Mouse (Mus musculus) neutrophil, adult 65 days (primary cell): ENCODE measurements around the gene Olfr1061. TPM values are rescaled to one million over a fixed set of nuclear protein-coding genes. Genes with fewer than 3 reads are reported as not detected.

Experiments used
- total RNA-seq: library from RNA; stranded (reverse); gene quantifications from 2 replicates; pipeline ENCODE4 v1.2.4, GENCODE M21; 2023

The Olfr1061 gene
- total RNA-seq, result not detected in 2 replicates

DNA sequence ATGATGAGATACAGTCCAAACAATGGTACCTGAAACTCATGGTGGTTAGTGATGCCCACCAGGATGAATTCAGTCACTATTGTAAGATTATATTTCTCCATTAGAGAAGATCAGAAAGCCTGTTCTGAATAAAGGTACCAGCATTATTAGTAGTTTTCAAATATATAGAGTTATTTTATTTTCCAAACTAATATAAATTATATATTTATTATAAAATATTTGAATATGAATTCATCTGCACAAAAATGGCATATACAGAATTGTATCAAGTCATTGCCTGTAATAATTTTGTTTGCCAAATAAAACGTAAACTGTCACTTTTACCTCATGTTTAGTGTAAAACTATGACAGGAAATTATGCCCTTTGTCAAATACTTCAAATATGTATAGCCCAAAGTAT lies at the start of gene Olfr1061:
TSS of gene Olfr1061 (minus strand) at position 101 of the 400 bp plus-strand sequence.

GRCm38 (mm10) chr2:86456169-86456568 lies 42.3 kb upstream of the Olfr1061 start, which contains the start of gene Olfr1066:
Gene Olfr1066, minus strand, starts transcription at chr2:86456269.

GRCm38 (mm10) chr2:86450491-86450890 lies 36.6 kb upstream of the Olfr1061 start, which contains the start of gene Olfr1065:
Gene Olfr1065, minus strand, starts transcription at chr2:86450591.

DNA sequence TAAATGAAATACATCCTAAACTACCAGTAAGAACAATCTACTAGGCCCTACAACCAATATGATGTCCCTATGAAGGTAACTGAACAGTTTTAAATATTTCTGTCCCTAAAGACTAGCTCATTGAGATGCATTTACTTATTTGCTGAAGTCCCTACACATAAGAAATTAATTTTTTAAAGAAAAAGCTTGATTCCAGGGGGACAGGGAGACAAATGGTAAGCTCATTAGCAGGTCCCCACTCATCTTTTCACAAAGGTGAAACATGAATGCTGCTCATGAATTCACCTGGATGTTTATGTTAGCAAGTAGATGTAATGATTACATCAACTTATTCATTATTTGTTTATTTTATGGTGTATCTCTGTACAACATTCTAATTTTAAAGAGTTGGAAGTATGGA lies 12.8 kb upstream of the Olfr1061 start, which contains the start of gene Olfr1062:
TSS of gene Olfr1062 (minus strand) at position 101 of the 400 bp plus-strand sequence.

GRCm38 (mm10) chr2:86388461-86388860 lies 25.4 kb downstream of the Olfr1061 start, which contains the start of gene Olfr1058:
Gene Olfr1058, minus strand, starts transcription at chr2:86388561.

GRCm38 (mm10) chr2:86378293-86378692 lies 35.6 kb downstream of the Olfr1061 start, which contains the start of gene Olfr1057:
Gene Olfr1057, minus strand, starts transcription at chr2:86378393.

Other genes with a start within 250 kb of the Olfr1061 start
- not detected in 2 replicates for gene Olfr1043, start 246.5 kb downstream of the Olfr1061 start, total RNA-seq
- gene Olfr1044, start 236.2 kb downstream of the Olfr1061 start, total RNA-seq, result not detected in 2 replicates
- gene Olfr52, start 228.4 kb downstream of the Olfr1061 start, total RNA-seq, result not detected in 2 replicates
- not detected in 2 replicates for gene Olfr1045, start 211.0 kb downstream of the Olfr1061 start, total RNA-seq
- gene Olfr1046, start 194.7 kb downstream of the Olfr1061 start, total RNA-seq, result not detected in 2 replicates
- not detected in 2 replicates for gene Olfr1047, start 182.6 kb downstream of the Olfr1061 start, total RNA-seq
- not detected in 2 replicates for gene Olfr1048, start 173.8 kb downstream of the Olfr1061 start, total RNA-seq
- not detected in 2 replicates for gene Olfr1049, start 155.7 kb downstream of the Olfr1061 start, total RNA-seq
- gene Olfr1051, start 135.0 kb downstream of the Olfr1061 start, total RNA-seq, result not detected in 2 replicates
- not detected in 2 replicates for gene Olfr1052, start 121.6 kb downstream of the Olfr1061 start, total RNA-seq
- not detected in 2 replicates for gene Olfr1053, start 98.8 kb downstream of the Olfr1061 start, total RNA-seq
- not detected in 2 replicates for gene Olfr1054, start 78.6 kb downstream of the Olfr1061 start, total RNA-seq
- gene Olfr1055, start 63.8 kb downstream of the Olfr1061 start, total RNA-seq, result not detected in 2 replicates
- gene Olfr1056, start 51.6 kb downstream of the Olfr1061 start, total RNA-seq, result not detected in 2 replicates
- not detected in 2 replicates for gene Olfr1057, start 35.7 kb downstream of the Olfr1061 start, total RNA-seq
- gene Olfr1058, start 25.5 kb downstream of the Olfr1061 start, total RNA-seq, result not detected in 2 replicates
- gene Olfr1062, start 12.7 kb upstream of the Olfr1061 start, total RNA-seq, result not detected in 2 replicates
- not detected in 2 replicates for gene Olfr1065, start 36.5 kb upstream of the Olfr1061 start, total RNA-seq
- not detected in 2 replicates for gene Olfr1066, start 42.2 kb upstream of the Olfr1061 start, total RNA-seq
- not detected in 2 replicates for gene Olfr228, start 73.3 kb upstream of the Olfr1061 start, total RNA-seq
- gene Olfr1076, start 94.4 kb upstream of the Olfr1061 start, total RNA-seq, result not detected in 2 replicates
- gene Olfr1079, start 128.4 kb upstream of the Olfr1061 start, total RNA-seq, result not detected in 2 replicates
- not detected in 2 replicates for gene Olfr1080, start 144.2 kb upstream of the Olfr1061 start, total RNA-seq
- not detected in 2 replicates for gene Olfr1082, start 184.9 kb upstream of the Olfr1061 start, total RNA-seq
- gene Olfr1084, start 225.7 kb upstream of the Olfr1061 start, total RNA-seq, result not detected in 2 replicates
- not detected in 2 replicates for gene Olfr1085, start 248.0 kb upstream of the Olfr1061 start, total RNA-seq